Mouse (Mus musculus) 3T3-L1 (cell line): ENCODE data around the gene Inca1.

ENCODE experiments used
- DNase-seq: peaks from one replicate; pipeline ENCODE4 v3.0.0-alpha.2; 2015; ENCODE audit warnings: low read depth, low spot score

Gene Inca1

GRCm38 (mm10) chr11:70699722-70700556 is at the start of gene Inca1, which contains the start of gene Kif1c:
Gene Inca1, minus strand, starts transcription at chr11:70700155.
Gene Kif1c, plus strand, starts transcription at chr11:70700548.
- peak; percentile 85 for DNase-seq

- peak; percentile 72 for DNase-seq
Observed at GRCm38 (mm10) chr11:70747876-70748545, 48.1 kb upstream of the Inca1 start.

DNA sequence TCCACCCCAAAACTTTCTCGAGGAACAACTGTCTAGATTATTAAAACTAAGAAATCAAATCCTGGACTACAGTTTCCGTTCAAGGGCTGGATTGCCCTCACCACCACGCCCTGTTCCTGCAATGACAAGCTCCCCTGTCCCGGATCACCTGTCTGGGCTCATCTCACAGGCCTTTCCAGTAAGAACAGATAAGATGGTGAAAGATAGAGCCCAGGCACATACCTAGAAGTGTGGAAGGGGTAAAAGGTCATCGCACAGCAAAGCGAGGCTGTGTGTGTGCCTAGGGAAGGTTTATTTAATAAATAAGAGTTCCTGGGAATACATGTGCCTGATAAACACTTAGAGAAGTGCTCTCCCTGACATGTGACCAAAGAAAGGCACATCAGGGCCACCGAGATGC is 45.7 kb upstream of the Inca1 start:
- DNase-seq: no peak

- DNase-seq: no peak
Observed at GRCm38 (mm10) chr11:70742581-70743459, 42.9 kb upstream of the Inca1 start.

GRCm38 (mm10) chr11:70742117-70742516 is 42.2 kb upstream of the Inca1 start:
- no peak for DNase-seq

DNA sequence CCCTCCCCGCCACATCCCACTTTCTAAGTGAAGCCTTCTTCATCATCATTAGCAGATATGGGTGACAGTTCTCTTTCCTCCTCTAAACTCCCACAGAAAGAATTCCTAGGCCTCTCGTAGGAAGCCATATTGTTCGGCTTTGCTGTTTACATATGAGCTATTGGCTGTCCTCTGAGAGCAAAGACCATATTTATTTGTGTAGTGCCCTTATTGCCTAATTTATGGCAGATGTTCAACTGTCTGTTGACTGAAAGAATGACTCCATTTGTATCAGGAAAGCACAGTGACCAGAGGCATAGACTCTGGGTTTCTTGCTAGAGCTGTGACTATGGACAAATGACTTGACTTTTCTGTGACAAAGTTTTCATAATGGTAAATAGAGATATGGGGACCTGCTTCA is 41.6 kb upstream of the Inca1 start:
- DNase-seq: no peak

- no peak for DNase-seq
Observed at GRCm38 (mm10) chr11:70737749-70738148, 37.8 kb upstream of the Inca1 start.

DNA sequence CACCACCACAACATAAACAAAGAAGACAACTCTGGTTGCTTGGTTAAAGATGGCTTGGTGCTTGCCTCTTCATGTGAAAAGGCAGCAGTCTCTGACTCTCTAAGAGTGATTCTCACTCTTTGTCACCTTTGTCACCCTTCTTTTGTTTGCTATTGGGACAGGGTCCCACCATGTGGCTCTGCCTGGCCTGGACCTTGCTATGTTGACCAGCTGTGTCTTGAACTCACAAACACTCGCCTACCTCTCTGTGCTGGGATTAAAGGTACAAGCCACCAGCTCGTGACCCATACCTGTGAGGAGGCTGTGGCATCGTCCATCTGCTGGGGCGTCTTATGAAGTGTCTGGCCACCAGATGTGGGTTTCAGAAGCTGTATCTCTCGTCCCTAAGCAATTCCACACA is 33.3 kb upstream of the Inca1 start:
- DNase-seq: no peak

- no peak for DNase-seq
Observed at GRCm38 (mm10) chr11:70731178-70731577, 31.2 kb upstream of the Inca1 start.

GRCm38 (mm10) chr11:70730427-70731038 is 30.6 kb upstream of the Inca1 start:
- DNase-seq: no peak

- no peak for DNase-seq
Observed at GRCm38 (mm10) chr11:70727385-70727784, 27.4 kb upstream of the Inca1 start.

- no peak for DNase-seq
Observed at GRCm38 (mm10) chr11:70726585-70726984, 26.6 kb upstream of the Inca1 start.

DNA sequence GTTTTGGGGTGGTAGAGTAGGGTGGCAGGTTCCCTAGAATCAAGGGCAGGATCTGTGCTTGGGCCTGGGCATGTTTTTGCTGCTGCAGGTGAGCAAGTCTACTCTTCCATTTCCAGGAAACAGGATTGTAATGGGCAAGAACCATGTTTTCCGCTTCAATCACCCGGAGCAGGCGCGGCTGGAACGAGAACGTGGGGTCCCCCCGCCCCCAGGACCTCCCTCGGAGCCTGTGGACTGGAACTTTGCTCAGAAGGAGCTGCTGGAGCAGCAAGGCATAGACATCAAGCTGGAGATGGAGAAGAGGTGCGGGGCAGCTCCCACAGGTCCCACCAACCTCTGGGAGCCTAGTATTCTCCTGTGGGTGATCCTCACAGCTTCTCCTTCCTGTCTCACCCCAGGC is 24.8 kb upstream of the Inca1 start:
- DNase-seq: no peak

DNA sequence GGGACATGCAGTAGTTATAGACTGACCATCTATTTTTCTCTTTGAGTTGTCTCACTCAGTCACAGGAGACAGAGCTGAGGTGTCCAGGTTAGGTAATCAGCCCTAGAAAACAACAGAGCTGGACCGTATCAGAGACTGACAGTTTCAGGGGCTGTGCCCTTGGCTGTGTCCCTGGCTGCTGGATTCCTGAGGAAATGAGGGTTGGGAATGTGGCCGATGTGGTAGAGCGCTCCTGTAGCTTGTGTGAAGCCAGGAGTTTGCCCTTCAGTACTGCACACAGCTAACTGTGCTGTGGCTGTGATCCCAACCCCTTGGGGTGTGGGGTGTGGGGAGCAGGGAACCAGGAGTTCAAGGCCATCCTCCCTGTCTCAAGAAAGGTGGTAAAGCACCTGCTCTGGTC is 21.1 kb upstream of the Inca1 start:
- DNase-seq: no peak

DNA sequence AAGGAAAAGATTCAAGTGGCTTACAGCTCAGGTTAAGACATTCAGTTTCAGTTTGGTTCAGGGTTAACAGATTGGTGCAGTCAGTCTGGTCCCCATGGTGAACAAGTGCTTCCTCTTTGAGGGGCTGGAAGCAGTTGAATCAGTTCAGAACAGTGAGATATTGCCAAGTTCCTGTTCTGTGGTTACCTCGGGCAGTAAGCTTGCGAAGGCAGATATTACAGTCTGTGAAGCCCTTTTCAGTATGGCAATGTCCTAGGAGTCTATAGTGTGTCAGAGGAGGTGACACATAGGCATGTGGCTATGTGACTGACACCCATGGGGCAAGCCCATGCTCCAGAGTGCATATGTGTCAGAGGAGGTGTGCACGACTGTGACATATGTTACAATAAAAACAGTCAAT is 20.6 kb upstream of the Inca1 start:
- no peak for DNase-seq

GRCm38 (mm10) chr11:70718481-70718880 is 18.5 kb upstream of the Inca1 start:
- no peak for DNase-seq

GRCm38 (mm10) chr11:70715832-70716231 is 15.9 kb upstream of the Inca1 start:
- peak; percentile 81 for DNase-seq

- no peak for DNase-seq
Observed at GRCm38 (mm10) chr11:70713222-70713621, 13.3 kb upstream of the Inca1 start.

- DNase-seq: no peak
Observed at GRCm38 (mm10) chr11:70711026-70711425, 11.1 kb upstream of the Inca1 start.

GRCm38 (mm10) chr11:70706127-70706526 is 6.2 kb upstream of the Inca1 start:
- no peak for DNase-seq

- no peak for DNase-seq
Observed at GRCm38 (mm10) chr11:70702781-70703180, 2.8 kb upstream of the Inca1 start.
